Mouse (Mus musculus) regulatory T cell (primary cell): ENCODE results near the gene Tmem88.

Experiments used
- in situ Hi-C: fragments of 300-600 bp; cut with MboI, MseI; formaldehyde crosslinking; loops from one replicate; pipeline ENCODE4 v1.15.1; 2025; ENCODE audit warnings: high pct_unique_total_duplicates

Gene Tmem88

GRCm38 (mm10) chr11:69366157-69366854, 31.7 kb downstream of the Tmem88 start:
- in situ Hi-C loops, result no loop called here

- in situ Hi-C loops, result no loop called here
Measured at GRCm38 (mm10) chr11:69365722-69366121, 32.3 kb downstream of the Tmem88 start.

- in situ Hi-C loops, result no loop called here
Measured at GRCm38 (mm10) chr11:69364910-69365309, 33.1 kb downstream of the Tmem88 start.

- in situ Hi-C loops, result no loop called here
Measured at GRCm38 (mm10) chr11:69364376-69364775, 33.7 kb downstream of the Tmem88 start.

GRCm38 (mm10) chr11:69362479-69362878, 35.6 kb downstream of the Tmem88 start:
- in situ Hi-C loops, result no loop called here

GRCm38 (mm10) chr11:69362021-69362420, 36.0 kb downstream of the Tmem88 start:
- in situ Hi-C loops, result no loop called here

- in situ Hi-C loops, result no loop called here
Measured at GRCm38 (mm10) chr11:69357690-69358089, 40.3 kb downstream of the Tmem88 start.

GRCm38 (mm10) chr11:69356544-69356943, 41.5 kb downstream of the Tmem88 start:
- in situ Hi-C loops, result no loop called here
